Mouse (Mus musculus) mesoderm, embryonic 11.5 days (tissue): ENCODE measurements around the gene Isg15.
"Not testable (repeated sequence)": the region's sequence is repeated elsewhere in the genome, so short reads cannot be mapped to it uniquely, and the experiment has no call there.

Experiments used
- DNase-seq: peaks from one replicate; pipeline ENCODE4 v3.0.0-alpha.2; 2012; ENCODE audit warnings: low read depth, low spot score

The Isg15 gene

DNA sequence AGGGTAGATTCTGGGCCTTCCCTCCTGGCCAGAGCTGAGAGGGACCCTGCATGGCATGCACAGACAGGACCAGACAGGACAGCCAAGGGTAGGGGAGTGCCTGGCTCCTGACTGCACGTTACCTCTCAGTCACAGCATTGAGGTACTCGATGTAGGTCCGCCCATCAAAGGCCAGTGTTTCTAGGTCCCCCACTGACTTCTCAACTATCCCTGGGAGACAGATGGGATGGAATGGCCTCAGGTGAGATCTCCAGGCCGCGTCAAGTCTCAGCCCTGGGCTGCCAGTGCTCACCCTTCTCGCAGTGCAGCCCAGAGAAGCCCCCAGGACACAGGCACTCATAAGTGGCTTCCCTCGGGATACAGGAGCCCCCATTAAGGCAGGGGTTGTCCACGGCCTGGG, 32.0 kb downstream of the Isg15 start:
- DNase-seq = no peak

DNA sequence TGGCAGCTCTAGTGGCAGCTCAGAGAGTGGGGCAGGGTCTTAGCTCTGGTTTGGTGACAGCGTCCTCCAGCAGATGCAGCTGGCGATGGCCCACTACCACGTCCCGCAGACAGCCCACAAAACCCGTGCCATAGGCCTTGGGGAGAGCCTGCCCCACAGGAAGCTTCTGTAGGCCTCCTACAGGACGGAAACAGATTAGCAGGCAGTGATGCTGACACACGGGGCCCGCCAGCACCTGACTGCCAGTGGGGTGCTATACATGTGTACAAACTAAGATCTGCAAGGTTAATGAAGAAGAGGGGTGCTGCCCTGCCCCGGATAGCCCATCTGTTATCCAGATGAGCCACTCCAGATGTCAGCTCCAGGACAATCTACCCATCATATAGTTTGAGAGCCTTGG, 34.1 kb downstream of the Isg15 start:
- no peak for DNase-seq

DNA sequence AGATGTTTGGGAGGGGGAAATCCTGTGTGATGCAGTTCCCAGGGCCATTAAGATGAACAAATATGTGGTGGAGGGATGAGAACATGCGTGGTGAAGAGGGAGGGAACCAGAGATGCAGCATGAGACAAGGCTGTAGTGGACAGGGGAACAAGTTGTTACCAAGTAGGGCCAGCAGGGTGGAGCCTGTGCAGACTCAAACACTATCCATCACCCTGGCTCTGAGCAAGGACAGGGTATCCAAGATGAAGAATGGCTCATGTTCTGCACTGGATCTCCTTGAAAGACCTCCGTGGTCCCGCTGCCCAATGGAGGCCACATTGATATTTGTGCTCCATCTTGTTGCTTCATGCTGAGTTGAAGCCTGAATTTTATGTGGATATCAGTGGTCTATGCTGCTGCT, 45.8 kb downstream of the Isg15 start:
- DNase-seq = no peak

DNA sequence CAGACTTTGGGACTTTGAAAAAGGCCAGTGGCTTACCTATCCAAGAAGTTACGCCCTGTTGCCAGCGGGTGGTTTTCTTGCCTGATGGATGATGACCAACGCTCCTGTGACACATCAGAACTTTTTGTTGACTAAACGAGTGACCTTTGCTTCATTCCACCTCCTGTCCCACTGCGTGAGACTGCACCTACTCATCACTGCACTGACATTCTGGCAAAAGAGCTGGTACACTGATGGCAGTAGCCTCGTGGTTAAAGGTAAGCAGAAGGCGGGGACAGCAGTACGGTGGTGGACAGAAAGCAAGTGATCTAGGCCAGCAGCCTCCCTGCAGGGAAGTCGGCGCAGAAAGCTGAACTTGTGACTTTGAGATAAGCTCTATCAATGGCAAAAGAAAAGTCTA, 49.7 kb downstream of the Isg15 start:
- not testable (repeated sequence) for DNase-seq
